Mouse (Mus musculus) heart, adult 2 months (tissue): ENCODE results near the gene Mob1b. TPM values are rescaled to one million over a fixed set of nuclear protein-coding genes. Genes with fewer than 3 reads are reported as not detected.

ENCODE experiments used
- DNase-seq, 2 experiments: peaks; one replicate each; pipeline ENCODE4 v3.0.0; 2021
- H3K27ac ChIP-seq: fragments of 200-600 bp; 2 replicates; pipeline ENCODE4 v1.8.1; 2022
- H3K27me3 ChIP-seq: fragments of 200-500 bp; 2 replicates; pipeline ENCODE4 v1.6.1; 2012; ENCODE audit warnings: mild to moderate bottlenecking, low read length, inconsistent platforms, mixed read lengths; ENCODE audit not compliant: control insufficient read depth, insufficient read depth
- H3K36me3 ChIP-seq: fragments of 200-500 bp; 2 replicates; pipeline ENCODE4 v1.6.1; 2012; ENCODE audit warnings: low read length, inconsistent platforms; ENCODE audit not compliant: control insufficient read depth, insufficient read depth
- H3K4me1 ChIP-seq: fragments of 200-500 bp; 2 replicates; pipeline ENCODE4 v1.6.1; 2011; ENCODE audit warnings: low read length; ENCODE audit not compliant: control insufficient read depth, insufficient read depth
- H3K4me3 ChIP-seq: fragments of 200-600 bp; 2 replicates; pipeline ENCODE4 v1.8.1; 2022
- H3K79me2 ChIP-seq: fragments of 200-500 bp; replicated peaks from 2 replicates; pipeline ENCODE4 v1.6.1; 2012; ENCODE audit warnings: mild to moderate bottlenecking, inconsistent platforms, low read length, moderate library complexity, mixed read lengths; ENCODE audit not compliant: control insufficient read depth, insufficient read depth
- H3K9ac ChIP-seq: fragments of 200-500 bp; 2 replicates; pipeline ENCODE4 v1.6.1; 2012; ENCODE audit warnings: low read depth, mild to moderate bottlenecking, control low read depth, inconsistent platforms, low read length, mixed read lengths
- CTCF ChIP-seq: fragments of 200-600 bp; IDR thresholded peaks from 2 replicates; pipeline ENCODE4 v1.8.1; 2022; ENCODE audit warnings: antibody characterized with exemption, mild to moderate bottlenecking, moderate library complexity
- EP300 ChIP-seq: fragments of 200-500 bp; IDR thresholded peaks from 2 replicates; pipeline ENCODE4 v1.6.1; 2011; ENCODE audit warnings: low read depth, low read length, control low read depth; ENCODE audit not compliant: insufficient read depth
- POLR2A ChIP-seq: fragments of 200-500 bp; IDR thresholded peaks from 2 replicates; pipeline ENCODE4 v1.6.1; 2011; ENCODE audit warnings: mild to moderate bottlenecking, low read depth, low read length, control low read depth; ENCODE audit not compliant: insufficient read depth
- WGBS: fragments of 180-500 bp; shearing (Covaris S2); methylation state at CpG from one replicate; pipeline ENCODE4 v1.1.7; 2018; 5-methylcytosine and 5-hydroxymethylcytosine counted together
- intact Hi-C: fragments of 180-260 bp; cut with DNase I; formaldehyde crosslinking; loops from one replicate; pipeline ENCODE4 v1.15.1; 2025
- polyA plus RNA-seq: library from polyadenylated mRNA; depleted of rRNA; stranded (reverse); fragments of >200 nt; gene quantifications from 2 replicates; pipeline ENCODE4 v1.2.3, GENCODE M21; 2012
- total RNA-seq, 2 experiments: library from RNA; stranded (reverse); gene quantifications; 2 replicates each; pipeline ENCODE4 v1.2.3; 2021

Mob1b gene
- total and polyA plus RNA-seq, 3 experiments, result 4.6 to 23.0 (median 18.1) TPM

GRCm38 (mm10) chr5:88679341-88679740 is 41.3 kb upstream of the Mob1b start:
- 34% methylated on average over 6 of the region's 6 CpGs for WGBS
- H3K79me2 ChIP-seq, result 0 out of 2 replicates have a peak, but pooled peaks cover 2% of the 10 kb centered on the region
- no peak overlapping the region for H3K9ac ChIP-seq
- no peaks in the 10 kb centered on the region for H3K4me1 ChIP-seq
- no peak overlapping the region for H3K4me3 ChIP-seq
- intact Hi-C loops, result loop anchor here (5.0 kb wide), 1 partner anchor 112 kb away; the partner anchor contains the start of gene Rufy3
- H3K27ac ChIP-seq, result no peak overlapping the region
- TF ChIP-seq EP300, result no peak
- no peak for TF ChIP-seq POLR2A
- no peak for TF ChIP-seq CTCF
- no peaks in the 10 kb centered on the region; the same call in none of the 2 replicates for H3K36me3 ChIP-seq
- no peaks in the 10 kb centered on the region for H3K27me3 ChIP-seq
- DNase-seq, result no peak

- no peaks in the 10 kb centered on the region for H3K4me1 ChIP-seq
- intact Hi-C loops, result no loop called here
- WGBS, result 90% methylated on average over 6 of the region's 6 CpGs
- 0 out of 2 replicates have a peak, but pooled peaks cover 3% of the 10 kb centered on the region for H3K27me3 ChIP-seq
- no peaks in the 10 kb centered on the region for H3K79me2 ChIP-seq
- H3K36me3 ChIP-seq, result no peaks in the 10 kb centered on the region
- no peak overlapping the region for H3K4me3 ChIP-seq
- no peak overlapping the region for H3K9ac ChIP-seq
- TF ChIP-seq POLR2A (no peak), EP300 (no peak), CTCF (no peak)
- no peak overlapping the region for H3K27ac ChIP-seq
- no peak for DNase-seq
Measured at GRCm38 (mm10) chr5:88680567-88680966, 40.1 kb upstream of the Mob1b start.

GRCm38 (mm10) chr5:88683706-88684105 is 36.9 kb upstream of the Mob1b start:
- no peak for DNase-seq
- Histone ChIP-seq H3K36me3 (no peaks in the 10 kb centered on the region), H3K79me2 (no peaks in the 10 kb centered on the region), H3K4me3 (no peak overlapping the region), H3K9ac (no peak overlapping the region), H3K27ac (no peak overlapping the region), H3K27me3 (0 out of 2 replicates have a peak, but pooled peaks cover 3% of the 10 kb centered on the region), H3K4me1 (no peaks in the 10 kb centered on the region)
- intact Hi-C loops, result no loop called here
- TF ChIP-seq CTCF (no peak), POLR2A (no peak), EP300 (no peak)
- WGBS, result 60% methylated on average over 9 of the region's 9 CpGs

GRCm38 (mm10) chr5:88684226-88684625 is 36.4 kb upstream of the Mob1b start:
- Histone ChIP-seq H3K27ac (no peak overlapping the region), H3K4me1 (no peaks in the 10 kb centered on the region), H3K4me3 (no peak overlapping the region), H3K36me3 (no peaks in the 10 kb centered on the region), H3K9ac (no peak overlapping the region), H3K79me2 (no peaks in the 10 kb centered on the region), H3K27me3 (0 out of 2 replicates have a peak, but pooled peaks cover 3% of the 10 kb centered on the region)
- no peak for TF ChIP-seq POLR2A
- 35% methylated on average over 3 of the region's 3 CpGs for WGBS
- intact Hi-C loops, result no loop called here
- no peak for DNase-seq

- intact Hi-C loops, result loop anchor here (5.0 kb wide), 1 partner anchor 702 kb away; no protein-coding TSS in a partner anchor
- no peak overlapping the region for H3K4me3 ChIP-seq
- no peaks in the 10 kb centered on the region for H3K79me2 ChIP-seq
- WGBS, result 19% methylated on average over 6 of the region's 6 CpGs
- H3K4me1 ChIP-seq, result no peaks in the 10 kb centered on the region
- DNase-seq, result no peak
- no peak overlapping the region for H3K27ac ChIP-seq
- TF ChIP-seq POLR2A (no peak), CTCF (no peak), EP300 (no peak)
- H3K27me3 ChIP-seq, result 0 out of 2 replicates have a peak, but pooled peaks cover 3% of the 10 kb centered on the region
- H3K36me3 ChIP-seq, result no peaks in the 10 kb centered on the region
- H3K9ac ChIP-seq, result no peak overlapping the region
Measured at GRCm38 (mm10) chr5:88685306-88685705, 35.3 kb upstream of the Mob1b start.

- 0 out of 2 replicates have a peak, but pooled peaks cover 3% of the 10 kb centered on the region for H3K27me3 ChIP-seq
- no peak for DNase-seq
- intact Hi-C loops, result loop anchor here (5.0 kb wide), 1 partner anchor 701 kb away; no protein-coding TSS in a partner anchor
- H3K4me3 ChIP-seq, result no peak overlapping the region
- H3K9ac ChIP-seq, result no peak overlapping the region
- H3K4me1 ChIP-seq, result no peaks in the 10 kb centered on the region
- no peaks in the 10 kb centered on the region for H3K79me2 ChIP-seq
- no peak overlapping the region for H3K27ac ChIP-seq
- TF ChIP-seq CTCF, result no peak
- no peak for TF ChIP-seq POLR2A
- TF ChIP-seq EP300, result no peak
- H3K36me3 ChIP-seq, result no peaks in the 10 kb centered on the region
- 44% methylated on average over 6 of the region's 6 CpGs for WGBS
Measured at GRCm38 (mm10) chr5:88685745-88686299, 34.8 kb upstream of the Mob1b start.
